Mouse (Mus musculus) layer of hippocampus, adult 2 months (tissue): Measurements from ENCODE around the gene Sgpp2. TPM values are rescaled to one million over a fixed set of nuclear protein-coding genes. Genes with fewer than 3 reads are reported as not detected.

Experiments
- DNase-seq, 2 experiments: peaks; one replicate each; pipeline ENCODE4 v3.0.0; 2022; ENCODE audit warnings: low spot score in 2 of 2
- H3K27ac ChIP-seq: fragments of 200-600 bp; 2 replicates; pipeline ENCODE4 v1.8.1; 2022
- H3K4me3 ChIP-seq: fragments of 200-600 bp; 2 replicates; pipeline ENCODE4 v1.8.1; 2022; ENCODE audit warnings: mild to moderate bottlenecking
- CTCF ChIP-seq: fragments of 200-600 bp; conservative IDR thresholded peaks from 2 replicates; pipeline ENCODE4 v1.8.1; 2022; ENCODE audit warnings: antibody characterized with exemption, mild to moderate bottlenecking, moderate library complexity
- total RNA-seq, 2 experiments: library from RNA; stranded (reverse); gene quantifications; 2 replicates each; pipeline ENCODE4 v1.2.3; 2021

Sgpp2 gene
- total RNA-seq, 2 experiments from 2014 or later, result 4.3 TPM

GRCm38 (mm10) chr1:78353254-78353653 lies 43.1 kb downstream of the Sgpp2 start:
- H3K4me3 ChIP-seq, result no peak overlapping the region
- H3K27ac ChIP-seq, result no peak overlapping the region
- no peak for DNase-seq
- no peak for TF ChIP-seq CTCF

GRCm38 (mm10) chr1:78355123-78355522 lies 45.0 kb downstream of the Sgpp2 start:
- no peak for DNase-seq
- no peak overlapping the region for H3K4me3 ChIP-seq
- no peak overlapping the region; the same call in 1 of the 2 replicates for H3K27ac ChIP-seq
- TF ChIP-seq CTCF, result no peak

- DNase-seq, result no peak
- TF ChIP-seq CTCF, result no peak
- no peak overlapping the region for H3K4me3 ChIP-seq
- H3K27ac ChIP-seq, result no peak overlapping the region
Observed at GRCm38 (mm10) chr1:78357415-78357814, 47.3 kb downstream of the Sgpp2 start.

GRCm38 (mm10) chr1:78357868-78358267 lies 47.7 kb downstream of the Sgpp2 start:
- Histone ChIP-seq H3K4me3 (no peak overlapping the region), H3K27ac (no peak overlapping the region)
- DNase-seq, result no peak
- no peak for TF ChIP-seq CTCF

DNA sequence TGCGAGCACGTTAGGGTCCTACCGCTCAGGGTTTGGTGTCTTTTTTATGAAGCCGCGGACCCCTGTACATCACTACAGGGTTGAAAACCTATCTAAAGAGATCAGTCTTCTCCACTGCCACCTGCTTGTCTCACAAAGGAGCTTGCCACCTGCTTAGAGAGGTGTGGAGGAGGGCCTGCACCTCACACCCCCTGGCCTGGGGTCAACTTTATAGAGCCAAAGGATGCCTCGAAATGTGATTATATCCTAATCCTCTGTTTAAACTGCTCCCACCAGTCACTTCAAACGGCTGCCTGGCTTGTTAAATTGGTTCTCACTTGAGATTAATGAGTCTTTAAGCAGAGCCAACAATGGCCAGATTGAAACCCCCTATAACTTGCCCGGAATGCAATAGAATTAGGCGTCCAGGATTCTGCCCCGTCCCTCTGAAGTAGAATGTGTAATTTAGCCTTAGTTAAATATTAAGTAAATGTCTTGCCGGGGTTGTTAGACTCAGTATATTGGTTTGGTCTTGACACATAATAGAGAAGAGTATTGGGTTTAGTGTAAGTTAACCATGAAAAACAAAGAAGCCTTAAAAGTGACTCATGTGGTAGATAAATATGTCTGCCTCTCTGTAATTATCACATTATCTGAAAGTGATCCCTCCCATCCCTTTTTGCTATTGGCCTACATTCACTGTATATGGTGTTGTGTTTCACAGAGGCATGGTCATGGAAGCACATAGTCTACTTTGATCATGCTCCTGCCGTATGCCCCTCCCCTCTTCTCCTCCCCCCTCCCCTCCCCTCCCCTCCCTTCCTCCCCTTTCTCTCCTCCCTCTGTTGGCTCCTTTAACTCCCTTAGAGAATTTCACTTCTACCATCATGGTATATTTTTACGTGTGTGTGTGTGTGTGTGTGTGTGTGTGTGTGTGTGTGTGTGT lies 54.1 kb downstream of the Sgpp2 start:
- no peak for TF ChIP-seq CTCF
- Histone ChIP-seq H3K4me3 (no peak overlapping the region), H3K27ac (no peak overlapping the region)
- DNase-seq, result no peak

GRCm38 (mm10) chr1:78367806-78368205 lies 57.7 kb downstream of the Sgpp2 start:
- Histone ChIP-seq H3K4me3 (no peak overlapping the region), H3K27ac (no peak overlapping the region)
- no peak for TF ChIP-seq CTCF
- no peak for DNase-seq

DNA sequence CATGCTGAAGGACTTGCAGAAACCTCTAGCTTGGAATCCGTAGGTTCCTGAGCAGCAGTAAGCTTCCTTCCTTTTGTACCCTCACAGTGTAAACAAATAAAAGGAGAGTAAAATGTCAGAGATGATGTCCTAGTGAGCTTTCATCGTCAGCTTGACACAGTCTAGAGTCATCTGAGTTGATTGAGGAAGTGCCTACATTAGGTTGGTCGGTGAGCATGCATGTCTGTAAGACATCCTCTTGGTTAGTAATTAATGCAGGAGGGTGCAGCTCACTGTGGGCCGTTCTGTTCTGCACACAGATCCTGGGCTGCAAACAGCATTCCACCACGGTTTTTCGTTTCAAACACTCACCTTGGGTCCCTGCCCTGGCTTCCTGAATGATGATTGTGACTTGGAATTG lies 60.0 kb downstream of the Sgpp2 start:
- Histone ChIP-seq H3K4me3 (no peak overlapping the region), H3K27ac (no peak overlapping the region)
- TF ChIP-seq CTCF, result no peak
- DNase-seq, result no peak

- H3K27ac ChIP-seq, result no peak overlapping the region
- DNase-seq, result no peak
Observed at GRCm38 (mm10) chr1:78371569-78372236, 61.6 kb downstream of the Sgpp2 start.

GRCm38 (mm10) chr1:78372316-78372715 lies 62.2 kb downstream of the Sgpp2 start:
- H3K4me3 ChIP-seq, result no peak overlapping the region
- TF ChIP-seq CTCF, result no peak
- H3K27ac ChIP-seq, result no peak overlapping the region
- DNase-seq, result no peak

More at GRCm38 (mm10) chr1:78371569-78372236, 61.6 kb downstream of the Sgpp2 start:
- no peak for TF ChIP-seq CTCF
- no peak overlapping the region for H3K4me3 ChIP-seq

- H3K4me3 ChIP-seq, result no peak overlapping the region
- TF ChIP-seq CTCF, result no peak
- H3K27ac ChIP-seq, result no peak overlapping the region
- no peak for DNase-seq
Observed at GRCm38 (mm10) chr1:78373836-78374235, 63.7 kb downstream of the Sgpp2 start.

GRCm38 (mm10) chr1:78375058-78375457 lies 64.9 kb downstream of the Sgpp2 start:
- no peak for TF ChIP-seq CTCF
- H3K27ac ChIP-seq, result no peak overlapping the region
- no peak overlapping the region for H3K4me3 ChIP-seq
- no peak for DNase-seq

GRCm38 (mm10) chr1:78380950-78381349 lies 70.8 kb downstream of the Sgpp2 start:
- no peak for DNase-seq
- H3K4me3 ChIP-seq, result no peak overlapping the region
- no peak for TF ChIP-seq CTCF

GRCm38 (mm10) chr1:78387854-78388253 lies 77.7 kb downstream of the Sgpp2 start:
- no peak overlapping the region for H3K27ac ChIP-seq
- no peak for DNase-seq
- no peak for TF ChIP-seq CTCF

More at GRCm38 (mm10) chr1:78380950-78381349, 70.8 kb downstream of the Sgpp2 start:
- H3K27ac ChIP-seq, result no peak overlapping the region

GRCm38 (mm10) chr1:78388848-78389247 lies 78.7 kb downstream of the Sgpp2 start:
- no peak overlapping the region for H3K27ac ChIP-seq
- TF ChIP-seq CTCF, result no peak
- H3K4me3 ChIP-seq, result no peak overlapping the region
- DNase-seq, result no peak

More at GRCm38 (mm10) chr1:78387854-78388253, 77.7 kb downstream of the Sgpp2 start:
- no peak overlapping the region for H3K4me3 ChIP-seq
